Mouse (Mus musculus): ENCODE data around the gene Fam193a.

Gene Fam193a

DNA sequence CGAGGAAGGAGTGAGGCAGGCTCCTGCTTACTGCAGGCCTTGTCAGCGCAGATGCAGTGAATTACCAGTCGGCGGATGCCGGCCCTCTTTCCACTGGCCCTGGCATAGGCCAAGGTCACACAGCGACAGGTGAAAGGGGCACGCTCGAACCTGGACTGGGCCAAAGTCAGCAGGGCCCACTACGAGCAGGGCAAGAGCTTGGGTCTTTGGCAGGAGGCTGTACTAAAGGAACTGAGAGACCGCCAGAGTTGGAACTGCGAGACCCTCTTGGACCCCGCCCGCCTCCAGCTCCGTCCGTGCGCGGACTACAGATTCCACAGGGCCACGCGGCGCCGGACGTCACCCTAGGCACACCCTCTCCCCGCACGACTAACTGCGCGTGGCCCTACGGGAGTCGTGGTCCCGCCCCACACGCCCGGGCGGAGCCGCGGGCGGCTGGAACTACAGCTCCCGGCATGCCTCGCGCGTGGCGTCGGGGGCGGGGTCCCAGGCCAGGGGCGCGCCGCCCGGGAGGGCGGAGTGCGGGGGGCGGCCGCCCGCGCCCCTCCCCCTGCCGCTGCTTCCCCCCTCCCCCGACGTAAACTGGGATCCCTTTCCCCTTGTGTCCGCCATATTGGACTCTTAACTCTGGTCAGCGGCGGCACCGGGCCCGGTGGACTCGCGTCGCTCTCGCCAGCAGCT, at the start of gene Fam193a:
Fam193a (plus strand) TSS at position 593 of the 681 bp plus-strand sequence.
- in situ Hi-C loops (cut with MboI, MseI): no loop called here

DNA sequence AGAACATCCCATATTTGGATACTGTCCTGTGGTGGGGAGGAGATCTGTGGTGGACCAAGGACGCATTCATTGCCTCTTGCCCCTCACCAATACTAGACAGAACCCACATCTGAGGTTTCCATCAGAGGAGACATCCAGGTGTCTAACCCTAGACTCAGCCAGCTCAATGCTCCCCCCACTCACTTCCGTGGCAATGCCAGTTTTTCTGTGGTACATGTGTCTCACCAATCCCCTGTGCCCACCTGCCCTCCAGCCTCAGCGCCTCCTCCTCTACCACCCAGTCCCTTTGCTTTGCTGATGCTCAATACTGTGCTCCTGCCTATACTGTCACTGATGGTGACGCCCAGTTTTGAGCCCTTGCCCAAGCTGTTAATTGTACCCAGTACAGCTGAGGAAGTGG, 48.5 kb upstream of the Fam193a start:
- in situ Hi-C loops (cut with MboI, MseI): loop anchor here (5.0 to 10.0 kb wide), 2 partner anchors 44 to 786 kb away; no protein-coding TSS in a partner anchor

DNA sequence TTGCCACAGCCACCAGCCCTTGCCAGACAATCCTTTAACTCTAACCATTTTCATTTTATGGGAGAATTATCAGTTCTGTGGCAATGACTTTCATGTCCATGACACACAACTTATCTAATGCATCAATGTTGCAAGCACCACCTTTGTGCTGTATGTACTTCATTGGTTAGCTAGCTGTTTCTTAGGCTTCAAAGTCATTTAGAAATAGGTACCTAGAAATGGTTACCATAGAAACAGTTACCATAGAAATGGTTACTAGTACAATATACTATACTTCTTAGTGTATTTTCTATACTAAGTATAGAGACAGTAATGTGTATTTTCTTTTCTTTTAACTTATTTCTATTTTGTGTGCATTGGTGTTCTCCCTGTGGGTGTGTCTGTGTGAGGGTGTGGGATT, 44.4 kb upstream of the Fam193a start:
- in situ Hi-C loops (cut with MboI, MseI): loop anchor here (10.0 kb wide), 1 partner anchor 790 kb away; no protein-coding TSS in a partner anchor

DNA sequence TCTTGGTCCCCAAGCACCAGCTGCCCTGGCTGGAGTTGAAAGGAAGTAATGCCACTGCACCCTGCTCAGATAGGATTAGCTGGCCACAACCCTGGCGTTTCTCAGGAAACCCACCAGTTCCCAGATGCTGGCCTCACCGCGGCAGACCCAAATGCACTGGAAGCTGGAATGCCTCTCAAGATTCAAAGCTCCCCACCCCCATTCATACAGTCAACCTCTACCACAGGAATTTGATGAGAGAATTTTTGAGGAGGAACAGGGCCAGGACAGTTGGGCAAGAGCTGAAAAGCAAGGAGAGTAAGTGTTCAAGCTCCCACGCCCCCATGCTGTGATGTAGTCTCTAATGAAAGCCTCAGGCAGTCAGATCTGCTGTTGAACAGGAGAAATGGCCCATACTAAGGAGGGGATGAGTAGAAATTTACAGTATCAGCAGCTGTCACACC, 43.5 kb upstream of the Fam193a start:
- in situ Hi-C loops (cut with MboI, MseI): loop anchor here (10.0 kb wide), 1 partner anchor 791 kb away; no protein-coding TSS in a partner anchor

DNA sequence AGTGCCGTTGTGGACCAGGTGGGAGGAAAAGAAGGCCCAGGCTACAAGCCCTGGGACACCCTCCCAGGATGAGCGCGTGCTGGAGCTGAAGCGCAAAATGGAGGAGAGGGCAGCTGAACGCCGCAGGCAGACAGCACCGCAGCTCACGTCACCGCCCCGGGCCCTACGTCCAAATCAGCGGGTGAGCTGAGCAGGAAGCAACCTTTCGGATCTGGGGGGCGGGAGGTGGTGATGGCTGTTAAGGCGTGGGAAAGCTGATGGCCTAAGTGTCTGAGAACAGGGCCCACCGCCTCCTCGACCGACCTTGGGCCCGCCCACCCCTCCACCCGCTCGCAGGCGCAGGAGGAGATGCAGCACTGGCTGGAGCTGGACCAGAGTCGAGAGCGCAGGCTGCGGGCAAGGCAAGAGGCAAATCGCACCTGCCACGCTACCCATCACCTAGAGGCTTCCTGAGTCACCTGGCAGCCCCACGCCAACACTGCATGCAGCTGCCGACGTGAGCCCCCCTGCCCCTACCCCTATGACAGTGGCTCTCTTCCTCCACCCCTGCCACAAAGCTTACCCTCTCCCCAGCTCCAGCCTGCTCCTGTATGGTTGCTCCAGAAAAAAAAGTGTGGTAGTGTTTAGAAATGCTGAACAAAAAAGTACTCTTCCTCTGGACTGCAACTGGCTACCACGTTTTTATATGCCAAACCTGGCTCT, 42.7 kb upstream of the Fam193a start:
- in situ Hi-C loops (cut with MboI, MseI): loop anchor here (10.0 kb wide), 1 partner anchor 792 kb away; no protein-coding TSS in a partner anchor

DNA sequence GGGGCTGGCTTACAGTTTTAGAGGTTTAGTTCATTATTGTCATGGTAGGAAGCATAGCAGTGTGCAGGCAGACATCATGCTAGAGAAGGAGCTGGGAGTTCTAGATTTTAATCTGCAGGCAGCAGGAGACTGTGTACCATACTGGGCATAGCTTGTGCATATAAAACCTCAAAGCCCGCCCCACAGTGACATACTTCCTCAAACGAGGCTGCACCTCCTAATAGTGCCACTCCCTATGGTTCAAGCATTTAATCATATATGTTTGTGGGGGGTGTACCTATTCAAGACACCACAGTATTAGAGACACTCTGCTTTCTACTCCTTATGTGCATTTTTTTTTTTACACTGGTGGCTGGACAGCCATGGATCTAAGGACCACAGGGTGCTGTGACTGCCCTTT, 39.6 kb upstream of the Fam193a start:
- in situ Hi-C loops (cut with MboI, MseI): no loop called here

DNA sequence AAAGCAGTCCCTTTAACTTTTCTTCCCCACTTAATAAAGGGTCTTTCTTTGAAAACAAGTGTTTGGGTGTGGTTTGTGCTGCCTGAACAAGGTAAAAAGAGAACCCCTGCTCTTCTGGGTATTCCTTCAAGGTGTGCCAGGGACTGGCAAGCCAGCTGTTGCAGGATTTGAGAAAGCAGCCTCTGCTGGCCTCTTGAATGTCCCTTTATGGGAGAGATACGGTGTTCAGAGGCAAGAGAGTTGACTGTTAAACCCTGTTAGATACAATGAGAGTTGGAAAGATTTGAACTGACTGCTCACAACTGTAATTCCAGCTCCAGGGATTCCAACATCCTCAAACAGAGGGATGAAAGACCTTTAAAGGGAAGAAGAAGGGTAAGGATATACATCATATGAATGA, 35.7 kb upstream of the Fam193a start:
- in situ Hi-C loops (cut with MboI, MseI): no loop called here

DNA sequence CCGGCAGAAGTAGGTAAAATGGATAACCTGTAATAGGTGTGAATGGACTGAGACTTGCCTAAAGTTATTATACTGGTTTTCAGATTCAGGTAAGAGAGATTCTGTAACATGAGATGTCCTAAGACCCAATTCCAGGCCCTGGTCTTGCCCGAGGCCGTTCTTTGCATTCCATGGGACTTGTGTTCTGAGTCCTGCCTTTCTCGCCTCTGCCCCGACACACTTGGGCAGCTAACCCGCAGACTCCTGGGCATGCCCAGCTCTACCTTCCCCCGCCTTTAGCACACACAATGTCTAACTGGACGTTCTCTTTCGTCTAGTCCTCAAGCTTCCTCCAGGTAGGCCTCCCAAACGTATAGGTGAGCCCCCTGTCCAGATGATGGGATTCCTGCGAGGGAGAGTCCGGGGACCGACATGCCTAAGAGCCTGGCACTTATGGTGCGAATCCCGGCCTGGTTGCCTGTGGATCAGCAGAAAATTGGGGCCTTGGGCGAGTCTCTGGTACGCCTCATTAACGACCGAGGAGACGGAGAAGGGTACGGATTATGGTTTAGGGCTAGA, 34.1 kb upstream of the Fam193a start:
- in situ Hi-C loops (cut with MboI, MseI): no loop called here

DNA sequence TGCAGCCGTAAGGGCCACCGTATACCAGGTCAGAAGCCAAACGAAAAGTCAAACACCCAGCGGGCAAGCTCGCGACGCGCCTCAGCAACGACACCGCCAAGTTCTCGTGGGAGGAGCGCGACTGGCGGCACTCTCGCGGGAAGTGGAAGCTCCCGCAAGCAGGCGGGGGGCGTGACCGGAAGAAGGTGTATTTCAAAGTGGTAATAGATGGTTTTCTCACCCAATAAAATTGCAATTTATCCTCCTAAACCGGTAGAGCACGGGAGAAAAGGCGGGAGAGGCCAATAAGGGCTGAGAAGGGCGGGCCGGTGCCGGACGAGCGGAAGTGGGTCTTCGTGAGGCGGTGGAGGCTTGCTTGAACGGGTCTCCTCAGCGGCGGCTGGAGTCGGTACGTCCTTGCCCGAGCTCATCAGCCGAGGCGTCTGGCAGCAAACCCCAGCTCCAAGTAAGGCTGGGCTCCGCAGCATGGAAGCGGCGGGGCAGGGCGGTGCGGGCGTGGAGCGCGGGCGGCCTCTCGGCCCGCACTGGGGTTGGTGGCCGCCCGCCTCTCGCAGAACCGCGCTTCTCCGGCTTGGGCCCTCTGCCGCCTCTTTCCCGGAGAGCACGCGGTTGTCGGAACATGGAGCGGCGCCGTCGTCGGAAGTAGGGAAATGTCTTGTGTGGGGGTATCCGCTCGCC, 33.5 kb upstream of the Fam193a start, which contains the start of gene Rnf4:
Rnf4 (plus strand) TSS at position 193 of the 678 bp plus-strand sequence.
- in situ Hi-C loops (cut with MboI, MseI): no loop called here

DNA sequence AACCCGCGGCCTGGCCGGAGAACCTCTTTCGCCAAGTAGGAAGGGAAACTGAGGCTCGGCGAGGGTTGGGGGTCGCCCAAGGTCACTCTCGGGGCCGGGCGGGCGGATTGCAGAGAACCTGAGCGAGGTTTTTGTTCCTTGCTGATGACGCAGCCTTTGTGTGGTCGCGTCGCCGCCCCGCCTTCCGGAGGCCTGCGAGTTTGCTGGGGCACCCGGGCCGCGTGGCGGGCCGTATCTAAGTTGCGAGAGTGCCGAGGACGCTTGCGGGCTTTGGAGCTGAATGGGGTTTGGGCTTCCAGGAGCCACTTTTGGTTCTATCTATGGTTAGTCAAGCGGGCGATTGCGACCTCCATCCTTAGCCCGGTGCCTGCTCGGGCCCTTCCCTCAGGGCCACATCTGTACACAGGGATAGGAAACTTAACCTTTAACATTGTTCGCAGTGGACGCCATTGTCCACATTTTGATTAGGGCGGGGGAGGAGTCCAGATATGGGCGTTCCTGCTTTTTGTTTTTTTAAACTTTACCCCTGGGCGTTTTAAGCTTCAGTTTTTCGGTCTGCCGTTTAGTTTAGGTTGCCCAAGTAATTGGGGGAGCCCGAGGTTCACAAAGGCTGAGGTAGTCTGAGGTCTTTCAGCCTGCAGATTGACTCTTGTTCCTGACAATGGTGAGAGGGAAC, 32.8 kb upstream of the Fam193a start:
- in situ Hi-C loops (cut with MboI, MseI): no loop called here

DNA sequence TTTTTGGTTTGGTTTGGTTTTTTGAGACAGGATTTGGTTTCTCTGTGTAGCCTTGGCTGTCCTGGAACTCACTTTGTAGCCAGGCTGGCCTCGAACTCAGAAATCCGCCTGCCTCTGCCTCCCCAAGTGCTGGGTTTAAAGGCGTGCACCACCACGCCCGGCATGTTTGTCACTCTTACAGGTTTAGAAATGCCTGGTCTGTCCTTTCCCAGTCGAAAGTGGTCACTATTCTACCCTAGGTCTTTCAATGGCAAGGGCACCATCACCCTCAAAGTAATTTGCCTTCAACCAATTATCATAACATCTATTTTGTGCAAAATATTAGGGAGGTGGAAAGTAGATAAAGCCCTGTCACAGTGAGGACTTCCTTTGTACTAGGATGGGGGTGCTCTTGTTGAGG, 29.5 kb upstream of the Fam193a start:
- in situ Hi-C loops (cut with MboI, MseI): loop anchor here (10.0 kb wide), 1 partner anchor 285 kb away; no protein-coding TSS in a partner anchor

DNA sequence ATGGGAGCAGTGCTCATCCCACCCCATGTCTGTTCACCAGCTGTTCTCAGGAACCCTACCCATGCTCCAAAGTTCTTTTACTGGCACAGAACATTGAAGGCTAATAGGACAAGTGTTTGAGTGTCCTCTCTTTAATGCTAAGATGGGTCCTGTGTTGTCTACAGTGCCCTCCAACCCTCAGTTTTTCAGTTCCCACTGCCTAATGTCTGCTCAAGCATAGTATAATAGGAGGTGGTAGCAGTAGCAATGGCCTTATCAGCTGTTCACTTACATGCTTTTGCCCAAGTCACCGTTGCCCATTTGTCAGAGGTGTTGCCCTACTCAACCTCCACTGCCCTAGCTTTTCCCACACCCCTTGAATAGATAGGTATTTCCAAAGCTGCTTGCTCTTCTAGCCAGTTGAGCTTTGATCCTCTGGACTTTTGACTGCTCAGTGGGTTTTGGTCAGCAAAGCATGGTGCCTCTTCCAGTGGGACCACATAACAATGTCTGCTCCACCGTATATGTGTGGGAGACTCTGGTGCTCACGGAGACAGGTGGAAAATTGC, 17.6 kb upstream of the Fam193a start:
- in situ Hi-C loops (cut with MboI, MseI): loop anchor here (10.0 kb wide), 1 partner anchor 293 kb away; no protein-coding TSS in a partner anchor

DNA sequence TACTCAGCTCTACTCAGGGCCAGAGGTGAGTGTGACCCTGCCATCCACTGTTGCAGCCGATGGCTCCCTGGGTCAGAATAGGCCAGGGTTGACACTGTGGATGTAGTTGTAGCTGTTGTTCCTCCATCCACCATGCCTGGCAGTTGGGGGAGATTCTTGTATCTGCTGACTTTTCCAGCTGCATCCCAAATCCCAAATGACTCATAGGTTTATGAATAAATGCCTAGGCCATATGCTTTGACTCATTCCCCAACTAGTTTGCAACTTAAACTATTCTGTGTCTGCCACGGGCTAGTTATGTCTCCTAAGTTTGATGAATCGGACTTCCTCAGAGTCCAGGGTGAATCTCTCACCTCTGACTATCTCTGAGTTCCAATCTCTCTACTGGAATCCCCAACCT, 9.5 kb upstream of the Fam193a start:
- in situ Hi-C loops (cut with MboI, MseI): no loop called here

DNA sequence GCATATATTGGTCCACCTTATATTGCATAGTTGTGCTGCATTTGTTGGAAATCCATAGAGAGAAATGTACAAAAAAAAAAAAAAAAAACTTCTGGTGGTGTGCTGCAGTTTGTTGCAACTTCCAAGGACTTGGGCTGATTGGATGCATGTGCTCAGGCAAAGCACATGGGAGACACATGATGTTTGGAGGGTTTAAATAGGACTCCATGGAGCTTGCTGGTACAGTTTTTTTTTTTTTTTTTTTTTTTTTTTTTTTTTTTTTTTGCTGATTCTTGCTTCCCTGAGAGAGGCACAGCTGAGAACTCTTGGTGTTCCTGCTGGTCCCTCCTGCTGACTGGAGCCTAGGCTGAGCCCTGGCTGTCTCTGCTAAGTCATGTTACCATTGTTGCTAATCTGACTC, 6.6 kb upstream of the Fam193a start:
- in situ Hi-C loops (cut with MboI, MseI): no loop called here

DNA sequence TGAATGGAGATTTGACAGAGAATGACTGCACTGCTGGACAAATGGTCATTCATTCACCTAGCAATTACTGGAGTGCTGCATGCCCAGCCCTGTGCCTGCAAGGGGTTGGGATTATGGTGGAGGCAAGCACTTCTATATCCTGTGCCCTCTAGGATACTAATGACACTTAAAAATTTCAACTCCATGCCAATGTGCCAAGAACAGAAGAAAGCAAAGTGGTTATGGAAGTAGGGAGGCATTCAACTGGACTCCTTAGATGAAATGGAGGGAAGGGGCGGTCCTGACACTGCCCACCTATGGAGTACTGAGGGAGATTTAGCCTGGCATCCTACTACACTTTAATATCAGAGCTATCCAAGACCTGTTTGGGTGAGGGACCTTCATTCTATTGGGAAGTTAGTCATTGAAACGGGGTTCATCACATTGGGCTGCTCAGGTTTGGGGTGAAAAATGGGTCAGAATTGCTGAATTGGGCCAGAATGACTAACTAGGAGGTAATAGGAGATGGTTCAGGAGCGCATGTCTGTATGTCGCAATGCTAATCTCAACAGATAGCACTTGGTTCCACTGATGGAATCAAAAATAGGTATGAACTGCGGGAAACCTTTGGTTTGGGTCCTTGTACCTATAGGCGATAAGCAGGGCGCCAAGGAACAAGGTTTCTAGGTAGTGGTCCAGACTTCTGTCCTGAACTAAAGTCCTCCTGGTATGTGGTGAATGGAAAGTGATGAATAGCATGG, 1.0 kb upstream of the Fam193a start:
- in situ Hi-C loops (cut with MboI, MseI): no loop called here

DNA sequence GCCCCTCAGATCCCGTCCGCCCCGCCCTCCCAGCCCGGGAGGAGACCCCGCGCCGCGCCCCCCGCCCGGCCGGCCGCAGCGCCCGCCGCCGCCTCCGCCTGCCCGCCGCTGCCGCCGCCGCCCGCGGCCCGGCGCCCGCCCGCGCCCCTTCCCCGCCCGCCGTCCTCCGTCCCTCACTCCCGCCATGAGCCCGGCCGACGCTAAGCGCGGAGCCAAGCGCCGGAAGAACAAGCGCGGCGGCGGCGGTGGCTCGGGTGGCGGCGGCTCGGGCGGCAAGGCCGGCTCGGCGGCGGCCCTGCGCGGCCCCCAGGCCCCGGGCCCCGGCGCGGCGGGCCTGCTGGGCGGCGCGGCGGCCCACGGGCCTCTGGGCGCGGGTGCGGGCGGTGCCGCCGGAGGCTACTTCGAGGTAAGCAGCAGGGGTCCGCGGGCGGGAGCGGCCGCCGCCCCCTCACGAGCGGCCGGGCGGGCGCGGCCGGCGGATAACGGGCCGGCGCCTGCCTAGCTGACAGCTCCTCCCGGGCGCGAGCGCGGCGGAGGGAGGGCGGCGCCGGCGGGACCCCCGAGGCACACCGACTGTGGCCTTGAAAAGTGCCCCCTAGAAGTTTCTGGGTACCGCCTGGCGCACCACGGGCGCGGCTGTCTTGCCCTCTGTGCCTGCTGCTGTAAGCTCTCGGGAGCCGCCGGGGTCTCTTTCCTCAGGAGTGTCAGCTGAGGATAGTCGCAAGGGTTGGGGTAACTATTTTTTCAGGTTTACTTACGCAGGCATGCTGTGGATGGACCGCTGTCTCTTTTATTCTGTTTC, 490 bp downstream of the Fam193a start:
- in situ Hi-C loops (cut with MboI, MseI): no loop called here

DNA sequence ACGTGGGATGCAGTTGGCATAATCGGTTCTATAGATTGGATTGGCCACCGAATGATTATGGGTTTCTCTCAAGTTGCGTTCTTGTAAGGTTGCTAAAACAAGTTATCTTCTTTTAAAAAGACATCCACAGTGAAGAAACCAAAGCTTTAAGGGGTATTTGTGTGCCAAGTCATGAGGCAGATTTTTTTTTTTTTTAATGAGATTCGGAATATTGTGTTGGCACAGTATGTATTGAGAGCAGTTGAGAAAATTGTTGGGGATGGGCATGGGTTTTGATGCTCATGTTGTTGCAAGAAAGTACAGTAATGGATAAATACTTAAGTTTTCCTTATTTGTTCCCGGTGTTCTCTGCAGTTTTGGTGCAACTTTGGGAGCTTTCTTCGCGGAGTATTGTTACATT, 1.1 kb downstream of the Fam193a start:
- in situ Hi-C loops (cut with MboI, MseI): no loop called here

DNA sequence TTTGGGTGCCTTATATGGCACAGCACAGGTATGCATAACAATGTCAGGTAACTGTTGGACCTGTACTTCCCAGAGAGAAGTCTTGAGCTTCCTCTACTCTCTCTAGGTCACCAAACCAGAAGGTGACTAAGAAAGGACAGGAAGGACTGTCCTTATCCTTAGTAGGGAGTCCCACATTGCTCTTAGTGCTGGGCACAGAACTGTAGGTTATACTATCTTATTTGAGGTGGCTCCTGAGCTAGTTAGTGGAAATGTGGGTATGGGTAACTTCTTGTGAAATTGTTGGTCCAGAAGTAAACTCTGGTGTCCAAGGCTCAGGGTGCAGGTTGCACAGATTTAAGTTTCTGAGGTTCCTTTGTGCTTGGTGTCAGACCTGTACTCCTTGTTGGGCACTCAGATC, 2.4 kb downstream of the Fam193a start:
- in situ Hi-C loops (cut with MboI, MseI): no loop called here

DNA sequence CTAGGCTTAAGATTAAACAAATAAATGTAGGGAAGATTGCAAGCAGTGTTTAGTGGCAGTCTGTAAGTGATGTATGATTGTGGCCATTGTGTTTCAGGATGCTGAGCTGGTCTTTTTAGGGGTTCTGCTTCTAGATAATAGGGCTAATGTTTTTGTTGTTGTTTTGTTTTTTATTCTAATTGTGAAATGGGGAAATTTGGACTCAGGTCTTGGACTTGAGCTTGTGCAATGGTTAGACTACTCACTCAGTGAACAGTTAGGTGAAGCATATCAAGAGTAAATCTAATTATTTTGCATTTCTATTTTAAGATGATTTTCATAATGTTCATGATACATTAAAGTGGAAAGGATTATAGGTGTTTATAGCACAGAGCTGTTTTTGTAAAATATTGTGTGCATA, 2.8 kb downstream of the Fam193a start:
- in situ Hi-C loops (cut with MboI, MseI): no loop called here

DNA sequence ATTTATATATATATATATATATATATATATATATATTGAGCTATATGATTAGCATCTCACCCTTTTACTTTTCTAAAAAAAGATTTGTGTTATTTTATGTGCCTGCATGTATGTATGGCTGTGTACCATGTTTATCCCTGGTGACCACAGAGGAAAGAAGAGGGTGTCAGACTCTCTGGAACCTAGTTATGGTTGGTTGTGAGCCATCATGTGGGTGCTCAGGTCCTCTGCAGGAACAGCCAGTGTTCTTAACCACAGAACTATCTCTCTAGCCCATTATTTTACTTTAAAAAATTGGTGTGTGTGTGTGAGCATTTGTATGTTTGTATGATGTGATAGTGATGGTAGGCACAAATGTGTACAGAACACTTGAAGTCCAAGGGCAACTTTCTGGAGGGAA, 9.1 kb downstream of the Fam193a start:
- in situ Hi-C loops (cut with MboI, MseI): no loop called here

Measured in T-helper 1 cell (primary cell).